Mouse (Mus musculus) central nervous system, embryonic 11.5 days (tissue): ENCODE results near the gene S1pr2. TPM values are rescaled to one million over a fixed set of nuclear protein-coding genes. Genes with fewer than 3 reads are reported as not detected.

Experiments
- polyA plus RNA-seq: library from polyadenylated mRNA; depleted of rRNA; stranded (reverse); fragments of >200 nt; gene quantifications from 2 replicates; pipeline ENCODE4 v1.2.3, GENCODE M21; 2012; rRNA removed

S1pr2 gene
- polyA plus RNA-seq, result 5.4 and 14.5 TPM in 2 replicates

DNA sequence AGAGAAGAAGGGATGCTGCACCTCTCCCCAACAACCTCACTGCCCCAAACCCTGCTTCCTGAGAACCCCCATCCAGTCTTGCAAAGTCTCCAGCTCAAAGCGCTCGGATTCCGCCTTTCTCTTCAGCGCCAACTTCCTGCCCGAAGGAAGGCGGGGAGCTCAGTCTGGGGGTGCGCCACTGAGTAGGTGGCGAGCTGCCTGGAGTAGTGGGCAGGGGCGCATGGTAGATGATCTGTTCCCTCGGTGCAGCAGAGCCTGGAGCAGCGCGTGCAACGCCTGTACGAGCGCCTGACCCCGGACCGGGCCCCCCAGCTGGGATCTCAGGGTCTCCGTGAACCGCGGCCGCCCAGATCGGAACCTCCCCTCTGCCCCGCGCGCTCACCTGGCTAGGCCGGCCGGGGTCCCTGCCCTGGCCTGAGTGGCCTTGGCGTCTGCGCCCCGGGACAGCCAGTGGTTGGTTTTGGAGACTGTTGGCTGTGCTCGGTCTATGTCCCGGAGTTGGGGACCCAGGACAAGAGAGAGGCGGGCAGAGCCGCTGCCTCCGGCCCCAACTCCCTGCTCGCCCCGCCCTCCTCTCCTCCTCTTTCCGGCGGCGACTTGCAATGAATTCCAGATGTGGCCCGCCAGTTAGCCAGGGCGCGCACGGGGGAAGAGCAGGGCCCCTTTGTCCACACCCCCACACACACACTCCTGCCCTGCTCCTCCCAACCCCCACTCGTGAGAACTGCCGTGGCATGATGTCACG, at the start of gene S1pr2:
Gene S1pr2 (minus strand): TSS at position 566 of the 745 bp plus-strand sequence.

DNA sequence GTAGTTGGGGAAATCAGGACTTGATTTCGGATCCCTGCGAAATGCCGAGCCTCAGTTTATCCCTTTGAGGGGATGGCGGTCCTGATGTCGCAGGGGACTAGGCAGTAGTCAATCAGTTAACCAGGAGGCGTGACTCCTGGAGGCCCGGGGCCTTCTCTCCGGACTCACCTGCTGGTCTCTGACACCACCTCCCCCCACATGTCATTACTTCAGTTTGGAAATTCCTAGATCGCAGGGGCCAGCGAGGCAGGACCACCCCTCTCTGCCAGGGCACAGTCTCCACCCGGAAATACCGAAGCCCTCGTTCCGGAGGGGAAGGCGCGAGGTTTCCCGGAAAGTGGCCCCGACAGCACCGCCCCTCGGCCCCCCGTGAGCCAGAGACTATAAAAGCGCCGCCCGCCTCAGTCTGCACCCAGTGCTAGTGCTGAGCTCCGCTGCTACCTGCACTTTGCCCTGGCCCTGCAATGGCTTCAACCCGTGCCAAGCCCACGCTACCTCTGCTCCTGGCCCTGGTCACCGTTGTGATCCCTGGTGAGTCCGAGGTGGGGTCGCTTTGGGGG, 39.1 kb upstream of the S1pr2 start, which contains the start of gene Icam1:
Gene Icam1 (plus strand): TSS at position 415 of the 560 bp plus-strand sequence.

DNA sequence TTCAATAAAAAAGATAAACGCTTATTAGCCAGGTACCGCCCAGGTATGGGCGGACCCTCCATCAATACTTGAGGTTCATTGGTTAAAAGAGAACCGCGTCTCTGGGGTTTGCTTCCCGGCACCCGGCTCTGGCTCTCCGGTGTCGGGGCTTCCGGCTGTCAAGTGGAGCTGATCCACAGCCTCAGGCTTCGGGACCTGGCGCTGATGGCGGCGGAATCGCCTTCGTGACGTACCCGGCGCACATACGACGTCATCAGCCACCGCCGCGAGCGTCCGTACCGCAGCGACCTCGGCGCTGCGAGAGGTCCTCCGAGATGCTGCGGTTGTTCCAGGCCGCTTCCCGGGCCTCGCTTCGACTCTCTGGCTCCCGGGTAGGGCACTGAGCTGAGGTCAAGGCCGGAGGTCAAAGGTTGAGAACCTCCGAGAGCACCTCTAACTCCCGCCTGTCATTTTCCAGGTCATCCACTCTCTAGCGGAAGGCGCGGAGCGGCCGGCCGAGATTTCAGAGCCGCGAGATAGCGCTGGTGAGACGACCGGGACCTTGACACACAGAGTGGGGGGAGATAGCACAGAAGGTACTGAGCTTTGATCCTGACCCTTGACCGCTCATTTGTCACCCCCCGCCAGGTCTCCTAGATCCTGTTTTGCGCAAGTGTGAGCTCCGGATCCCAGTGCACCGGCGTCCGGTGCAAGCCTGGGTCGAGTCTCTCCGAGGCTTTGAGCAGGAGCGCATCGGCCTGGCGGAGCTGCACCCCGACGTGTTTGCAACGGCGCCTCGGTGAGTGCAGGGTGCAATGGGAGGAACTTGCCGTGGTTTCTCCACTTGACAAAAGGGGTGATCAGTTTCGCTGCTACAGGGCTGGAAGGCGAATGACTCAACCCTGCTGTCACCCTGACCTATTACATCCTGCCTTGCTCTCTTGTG, 26.3 kb upstream of the S1pr2 start, which contains the start of gene Mrpl4:
Gene Mrpl4 (plus strand): TSS at position 112 of the 925 bp plus-strand sequence.

DNA sequence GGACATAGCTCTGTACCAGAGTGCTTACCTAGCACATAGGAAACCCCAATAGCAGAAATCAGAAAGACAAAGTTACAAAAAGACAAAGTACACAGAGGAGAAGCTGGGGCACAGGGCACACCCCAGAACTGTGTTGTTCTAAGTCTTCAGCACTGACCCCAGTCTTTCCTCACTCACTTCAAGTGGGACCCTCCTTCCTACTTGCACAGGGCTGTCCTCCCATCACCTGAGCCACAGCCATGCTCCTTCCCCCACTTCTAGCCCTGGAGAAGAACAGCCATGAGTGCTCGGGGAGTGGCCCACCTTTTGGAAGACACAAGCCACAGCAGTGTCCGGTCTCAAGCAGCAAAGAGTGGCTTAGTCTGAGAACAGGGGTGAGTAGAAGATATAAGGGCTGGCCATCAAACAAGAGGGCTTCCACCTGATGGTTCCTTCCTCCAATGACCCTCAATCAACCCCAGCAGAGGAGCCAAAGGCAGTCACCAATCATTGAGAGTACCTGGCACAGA, 17.1 kb downstream of the S1pr2 start, which contains the start of gene Dnmt1:
Gene Dnmt1 (minus strand): TSS at position 459 of the 509 bp plus-strand sequence.

Other genes with a start within 250 kb of the S1pr2 start
- 11.8 and 21.4 TPM in 2 replicates for gene Olfm2, start 230.4 kb downstream of the S1pr2 start, polyA plus RNA-seq
- 0.58 and 0.86 TPM in 2 replicates for gene Col5a3, start 161.7 kb downstream of the S1pr2 start, polyA plus RNA-seq
- not detected in 2 replicates for gene Rdh8, start 158.3 kb downstream of the S1pr2 start, polyA plus RNA-seq
- 3.6 and 3.9 TPM in 2 replicates for gene A230050P20Rik, start 108.1 kb downstream of the S1pr2 start, polyA plus RNA-seq
- gene Angptl6, start 97.1 kb downstream of the S1pr2 start, polyA plus RNA-seq, result 3.7 and 4.7 TPM in 2 replicates
- 93.6 and 97.4 TPM in 2 replicates for gene Ppan, start 88.6 kb downstream of the S1pr2 start, polyA plus RNA-seq
- 194 and 216 TPM in 2 replicates for gene Eif3g, start 78.2 kb downstream of the S1pr2 start, polyA plus RNA-seq
- gene Dnmt1, start 16.9 kb downstream of the S1pr2 start, polyA plus RNA-seq, result 119 and 139 TPM in 2 replicates
- gene Mrpl4, start 26.0 kb upstream of the S1pr2 start, polyA plus RNA-seq, result 54.5 and 78.4 TPM in 2 replicates
- gene Icam1, start 39.2 kb upstream of the S1pr2 start, polyA plus RNA-seq, result 3.5 and 4.1 TPM in 2 replicates
- gene Icam4, start 52.6 kb upstream of the S1pr2 start, polyA plus RNA-seq, result 4.4 and 5.4 TPM in 2 replicates
- gene Icam5, start 55.3 kb upstream of the S1pr2 start, polyA plus RNA-seq, result 0.14 and 0.22 TPM in 2 replicates
- 1.4 and 1.8 TPM in 2 replicates for gene Zglp1, start 90.3 kb upstream of the S1pr2 start, polyA plus RNA-seq
- 2.5 and 2.7 TPM in 2 replicates for gene Gm49373, start 96.3 kb upstream of the S1pr2 start, polyA plus RNA-seq
- 61.0 and 83.1 TPM in 2 replicates for gene Fdx1l, start 96.8 kb upstream of the S1pr2 start, polyA plus RNA-seq
- gene Gm38431, start 115.2 kb upstream of the S1pr2 start, polyA plus RNA-seq, result 4.6 and 6.0 TPM in 2 replicates
- gene Raver1, start 115.2 kb upstream of the S1pr2 start, polyA plus RNA-seq, result 67.6 and 85.0 TPM in 2 replicates
- gene Tyk2, start 154.5 kb upstream of the S1pr2 start, polyA plus RNA-seq, result 11.6 and 13.8 TPM in 2 replicates
- 303 and 377 TPM in 2 replicates for gene Cdc37, start 173.2 kb upstream of the S1pr2 start, polyA plus RNA-seq
- 4.0 and 5.1 TPM in 2 replicates for gene Pde4a, start 188.9 kb upstream of the S1pr2 start, polyA plus RNA-seq